Comparison of ENCODE assay signal across 9 mouse cellular contexts in the genomic region with DNA sequence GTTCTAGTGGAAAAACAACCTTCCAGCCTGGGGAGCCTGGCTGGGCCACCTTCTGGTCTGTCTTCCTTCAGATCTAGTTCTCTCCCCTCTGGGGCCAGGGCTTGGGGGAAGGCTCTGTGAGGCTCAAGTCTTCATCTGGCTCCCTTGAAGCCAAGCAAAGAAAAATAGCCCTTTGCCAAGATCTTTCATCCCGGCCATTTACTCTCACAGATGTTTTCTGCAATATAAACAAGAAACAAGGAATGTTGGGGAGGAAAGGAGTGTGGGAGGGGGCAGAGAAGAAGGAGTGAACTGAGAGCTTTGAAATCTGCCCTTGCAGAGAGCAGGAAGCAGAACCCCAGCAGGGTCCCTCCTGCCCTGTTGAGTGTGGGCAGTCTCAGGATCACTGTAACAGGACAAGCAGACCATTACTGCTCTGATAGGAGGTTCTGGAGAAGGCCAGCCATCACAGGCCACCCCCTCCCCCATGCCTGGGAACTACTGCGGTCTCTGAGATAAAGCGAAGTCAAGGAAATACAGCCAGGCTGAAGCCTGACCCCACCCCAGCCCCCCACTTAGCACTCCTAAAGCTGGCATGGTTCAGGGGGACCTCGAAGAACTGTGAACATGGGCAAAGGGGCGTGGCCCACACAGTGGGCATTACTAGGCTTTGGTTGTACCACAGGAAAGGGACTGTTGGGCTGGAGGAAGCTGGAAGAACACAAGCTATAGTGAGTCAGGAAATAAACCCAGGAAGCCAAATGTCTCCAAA.
DNase-seq lines count a peak whose midpoint lies in the region; ATAC-seq lines count a peak whose summit lies in the region.
"Had no signal": no experiment of that assay in that cellular context is flagged by ENCODE, and none has a peak within 500 bp of the region (broad histone marks: within the 10 kb centered on the region; RNA-seq: fewer than 3 reads in every experiment).

No protein-coding gene starts in this region.

- no peak overlapping the region for H3K4me2 ChIP-seq in liver, embryonic 15.5 days

- no peaks in the 10 kb centered on the region for H3K9me3 ChIP-seq in liver, embryonic 15.5 days (replicated peaks)

- WGBS in liver, embryonic 15.5 days (ENCODE audit: insufficient replicate concordance) = 14% methylated on average over 5 of the region's 5 CpGs

- H3K9ac ChIP-seq in liver, embryonic 15.5 days = no peak overlapping the region

- peak overlapping the region; percentile 10; the same call in 1 of the 2 replicates for H3K27ac ChIP-seq in liver, embryonic 15.5 days (replicated peaks)

- no peak overlapping the region for H3K4me3 ChIP-seq in liver, embryonic 15.5 days (replicated peaks)
- H3K4me3 ChIP-seq: erythroblast, embryonic 14.5 days had no signal

- DNase-seq in heart, adult 18-20 months = peak; percentile 39 to 47
- no peak for DNase-seq in heart, postnatal 36 days
- DNase-seq in adipocyte (ENCODE audit: low spot score) = peak; percentile 25
- peak; percentile 66 for DNase-seq in heart, postnatal 4 days
- DNase-seq in urinary bladder, postnatal 10 days (ENCODE audit: low spot score) = no peak
- DNase-seq in spleen, postnatal 10 days (ENCODE audit: low spot score in 2 of 2) = no peak

- no peaks in the 10 kb centered on the region for H3K27me3 ChIP-seq in liver, embryonic 15.5 days

- no peaks in the 10 kb centered on the region for H3K36me3 ChIP-seq in liver, embryonic 15.5 days (replicated peaks)

- H3K4me1 ChIP-seq in liver, embryonic 15.5 days (replicated peaks) = peaks cover 32% of the 10 kb centered on the region

- intact Hi-C loops in heart, postnatal 36 days (cut with DNase I) = no loop called here

- peak; percentile 74 for ATAC-seq in liver, embryonic 15.5 days (ENCODE audit: insufficient read depth)
- no peak for ATAC-seq in monocyte, adult 5-6 weeks (replicated peaks; ENCODE audit: insufficient number of reproducible peaks, low FRiP score, low TSS enrichment, poor library complexity, severe bottlenecking)

Comparison
In these comparisons a context has a peak if more than half of its experiments do, and no peak if none do; other contexts are left out.
1. DNase-seq: peak in heart, adult 18-20 months (2 of 2), adipocyte (single experiment) and heart, postnatal 4 days (single experiment); none in heart, postnatal 36 days (0 of 2), urinary bladder, postnatal 10 days (single experiment) and spleen, postnatal 10 days (0 of 2).